Mouse (Mus musculus): ENCODE measurements at regions not wholly inside any gene's neighbourhood (a gene's known extent, or its start where the extent isn't known, plus 50 kb on each side); places are given as distances from the start of the nearest gene placed in this dataset.

- intact Hi-C loops (cut with DNase I; ENCODE audit: low total_unique reads): loop anchor here (5.0 to 10.0 kb wide), 2 partner anchors 503 to 1040 kb away; no protein-coding TSS in a partner anchor
These were observed 227.2 kb downstream of the Slc30a10 start for GRCm38 (mm10) chr1:185681610-185682457.

GRCm38 (mm10) chr1:185682458-185682750 lies 227.8 kb downstream of the Slc30a10 start:
- peak; percentile 22 for DNase-seq
- intact Hi-C loops (cut with DNase I; ENCODE audit: low total_unique reads): loop anchor here (5.0 to 10.0 kb wide), 2 partner anchors 502 to 1040 kb away; no protein-coding TSS in a partner anchor

More at GRCm38 (mm10) chr1:185681610-185682457, 227.2 kb downstream of the Slc30a10 start:
- peak; percentile 84 for DNase-seq

GRCm38 (mm10) chr1:185684638-185685037 lies 230.0 kb downstream of the Slc30a10 start:
- intact Hi-C loops (cut with DNase I; ENCODE audit: low total_unique reads): loop anchor here (5.0 to 10.0 kb wide), 2 partner anchors 500 to 1038 kb away; no protein-coding TSS in a partner anchor
- no peak for DNase-seq

- intact Hi-C loops (cut with DNase I; ENCODE audit: low total_unique reads): loop anchor here (10.0 kb wide), 1 partner anchor 496 kb away; no protein-coding TSS in a partner anchor
These were observed 233.9 kb downstream of the Slc30a10 start for GRCm38 (mm10) chr1:185688506-185688905.

GRCm38 (mm10) chr1:185695394-185695793 lies 240.7 kb downstream of the Slc30a10 start:
- intact Hi-C loops (cut with DNase I; ENCODE audit: low total_unique reads): no loop called here
- peak; percentile 20 for DNase-seq

More at GRCm38 (mm10) chr1:185688506-185688905, 233.9 kb downstream of the Slc30a10 start:
- peak; percentile 45 for DNase-seq

GRCm38 (mm10) chr1:185699758-185700157 lies 245.1 kb downstream of the Slc30a10 start:
- intact Hi-C loops (cut with DNase I; ENCODE audit: low total_unique reads): no loop called here
- DNase-seq: no peak

GRCm38 (mm10) chr1:185726324-185726723 lies 271.7 kb downstream of the Slc30a10 start:
- intact Hi-C loops (cut with DNase I; ENCODE audit: low total_unique reads): no loop called here

GRCm38 (mm10) chr1:185726811-185727210 lies 272.2 kb downstream of the Slc30a10 start:
- no peak for DNase-seq
- intact Hi-C loops (cut with DNase I; ENCODE audit: low total_unique reads): no loop called here

More at GRCm38 (mm10) chr1:185726324-185726723, 271.7 kb downstream of the Slc30a10 start:
- DNase-seq: no peak

GRCm38 (mm10) chr1:185727749-185728148 lies 273.1 kb downstream of the Slc30a10 start:
- intact Hi-C loops (cut with DNase I; ENCODE audit: low total_unique reads): no loop called here
- DNase-seq: no peak

GRCm38 (mm10) chr1:185728406-185728805 lies 273.8 kb downstream of the Slc30a10 start:
- DNase-seq: no peak
- intact Hi-C loops (cut with DNase I; ENCODE audit: low total_unique reads): no loop called here

- DNase-seq: no peak
- intact Hi-C loops (cut with DNase I; ENCODE audit: low total_unique reads): no loop called here
These were observed 276.4 kb downstream of the Slc30a10 start for GRCm38 (mm10) chr1:185731062-185731461.

- no peak for DNase-seq
- intact Hi-C loops (cut with DNase I; ENCODE audit: low total_unique reads): no loop called here
These were observed 282.1 kb downstream of the Slc30a10 start for GRCm38 (mm10) chr1:185736773-185737172.

- intact Hi-C loops (cut with DNase I; ENCODE audit: low total_unique reads): no loop called here
- DNase-seq: peak; percentile 10
These were observed 286.6 kb downstream of the Slc30a10 start for GRCm38 (mm10) chr1:185741034-185741890.

GRCm38 (mm10) chr1:185749251-185749650 lies 294.6 kb downstream of the Slc30a10 start:
- intact Hi-C loops (cut with DNase I; ENCODE audit: low total_unique reads): no loop called here
- DNase-seq: no peak

GRCm38 (mm10) chr1:185754486-185755290 lies 300.0 kb downstream of the Slc30a10 start:
- intact Hi-C loops (cut with DNase I; ENCODE audit: low total_unique reads): no loop called here
- DNase-seq: peak; percentile 26

- intact Hi-C loops (cut with DNase I; ENCODE audit: low total_unique reads): no loop called here
- DNase-seq: no peak
These were observed 302.7 kb downstream of the Slc30a10 start for GRCm38 (mm10) chr1:185757376-185757775.

GRCm38 (mm10) chr1:185774202-185774601 lies 319.6 kb downstream of the Slc30a10 start:
- intact Hi-C loops (cut with DNase I; ENCODE audit: low total_unique reads): no loop called here

GRCm38 (mm10) chr1:185779604-185780003 lies 325.0 kb downstream of the Slc30a10 start:
- intact Hi-C loops (cut with DNase I; ENCODE audit: low total_unique reads): no loop called here

More at GRCm38 (mm10) chr1:185774202-185774601, 319.6 kb downstream of the Slc30a10 start:
- DNase-seq: no peak

GRCm38 (mm10) chr1:185802156-185802555 lies 315.0 kb downstream of the Lyplal1 start:
- no peak for DNase-seq
- intact Hi-C loops (cut with DNase I; ENCODE audit: low total_unique reads): no loop called here

More at GRCm38 (mm10) chr1:185779604-185780003, 325.0 kb downstream of the Slc30a10 start:
- no peak for DNase-seq
